Comparison of ENCODE assay signal across 8 mouse cellular contexts in the genomic region with DNA sequence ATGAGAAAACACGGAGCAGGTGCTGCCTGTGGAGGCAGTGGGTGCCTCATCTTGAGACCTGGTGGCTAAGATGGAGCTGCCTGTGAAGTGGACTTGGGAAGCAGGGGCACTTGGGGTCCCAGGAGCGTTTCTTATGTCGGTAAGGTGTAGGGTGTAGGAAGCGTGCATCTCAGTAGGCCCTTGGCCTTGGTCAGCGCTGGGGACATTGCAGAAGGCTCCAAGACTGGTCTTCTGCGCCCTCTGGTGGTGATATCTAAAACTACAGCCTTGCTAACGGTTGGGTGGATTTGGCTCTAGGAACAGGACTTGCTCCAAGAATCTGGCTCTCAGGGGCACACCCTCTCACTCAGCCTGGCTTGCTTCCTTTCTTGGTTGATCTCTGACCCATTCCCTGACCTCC. TPM values are rescaled to one million over a fixed set of nuclear protein-coding genes. Genes with fewer than 3 reads are reported as not detected.
DNase-seq lines count a peak whose midpoint lies in the region; ATAC-seq lines count a peak whose summit lies in the region.

No protein-coding gene starts in this region.

- 0 out of 2 replicates have a peak overlapping the region, but pooled peaks have one; percentile 18 for H3K9ac ChIP-seq in hindbrain, embryonic 12.5 days

- peaks cover 8% of the 10 kb centered on the region for H3K4me1 ChIP-seq in hindbrain, embryonic 12.5 days

- H3K9me3 ChIP-seq in hindbrain, embryonic 12.5 days (replicated peaks) = no peaks in the 10 kb centered on the region

- H3K36me3 ChIP-seq in hindbrain, embryonic 12.5 days = peaks cover 31% of the 10 kb centered on the region

- no peak overlapping the region for H3K4me3 ChIP-seq in hindbrain, embryonic 12.5 days

- peak; percentile 74 for ATAC-seq in hindbrain, embryonic 12.5 days (ENCODE audit: low FRiP score)

- DNase-seq in MN1 (ENCODE audit: low spot score) = peak; percentile 92
- peak; percentile 83 for DNase-seq in cerebellum, adult 9-11 months
- DNase-seq in frontal cortex, adult 2 months (ENCODE audit: extremely low spot score in 1 of 2, low spot score in 1 of 2) = peak; percentile 71 to 94
- DNase-seq in layer of hippocampus, postnatal 14 days (ENCODE audit: low spot score in 2 of 2) = peak; percentile 85 to 88
- DNase-seq in lung, postnatal 14 days = peak; percentile 93
- DNase-seq in ovary, postnatal 36 days (ENCODE audit: low spot score) = peak; percentile 79
- DNase-seq in thymus, postnatal 14 days = peak; percentile 84

- WGBS in hindbrain, embryonic 12.5 days = 2% methylated on average over 7 of the region's 7 CpGs

- no peak overlapping the region for H3K27ac ChIP-seq in hindbrain, embryonic 12.5 days

- H3K4me2 ChIP-seq in hindbrain, embryonic 12.5 days (replicated peaks) = peak overlapping the region; percentile 32

- no peaks in the 10 kb centered on the region for H3K27me3 ChIP-seq in hindbrain, embryonic 12.5 days

RNA-seq across cellular contexts. Expression of gene D10Jhu81e, which starts 9.7 kb away (rescaled TPM):
- 115 and 117 TPM in 2 replicates for polyA plus RNA-seq in frontal cortex, adult 2 months (2012; rRNA removed)
- polyA plus RNA-seq in hindbrain, embryonic 12.5 days (2016; fragmentation: Nextera tagmentation; extraction: Ambion mirVana) = 20.1 and 24.4 TPM in 2 replicates
- total RNA-seq in layer of hippocampus, postnatal 14 days (2021) = 100 to 1,000 TPM; 116 to 119 TPM

RNA-seq across cellular contexts. Expression of gene Pwp2, which starts 25.0 kb away (rescaled TPM):
- polyA plus RNA-seq in frontal cortex, adult 2 months (2012; rRNA removed) = 16.8 and 18.0 TPM in 2 replicates
- 20.9 and 21.2 TPM in 2 replicates for polyA plus RNA-seq in hindbrain, embryonic 12.5 days (2016; fragmentation: Nextera tagmentation; extraction: Ambion mirVana)
- 10 to 100 TPM; 17.5 to 17.9 TPM for total RNA-seq in layer of hippocampus, postnatal 14 days (2021)
